Mouse (Mus musculus): ENCODE results near the gene Wdr20.
"Not testable (repeated sequence)": the region's sequence is repeated elsewhere in the genome, so short reads cannot be mapped to it uniquely, and the experiment has no call there.

Wdr20 gene

GRCm38 (mm10) chr12:110737170-110738157 is at the start of gene Wdr20:
Gene Wdr20, plus strand, starts transcription at chr12:110737944.
- DNase-seq (ENCODE audit: low read depth, low spot score): peak; percentile 97

DNA sequence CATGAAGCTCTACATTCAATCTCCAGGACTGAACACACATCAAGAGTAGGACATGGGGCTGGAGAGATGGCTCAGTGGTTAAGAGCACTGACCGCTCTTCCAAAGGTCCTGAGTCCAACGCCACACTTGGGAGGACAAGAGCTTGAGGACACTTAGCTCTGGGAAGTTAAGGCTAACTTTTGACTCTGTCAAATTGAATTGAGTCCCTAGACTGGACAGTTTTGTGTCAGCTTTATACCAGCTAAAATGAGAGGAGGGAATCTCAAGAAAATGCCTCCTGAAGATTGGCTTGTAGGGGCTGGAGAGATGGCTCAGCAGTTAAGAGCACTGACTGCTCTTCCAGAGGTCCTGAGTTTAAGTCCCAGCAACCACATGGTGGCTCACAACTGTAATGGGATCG is 48.8 kb upstream of the Wdr20 start:
- DNase-seq (ENCODE audit: low read depth, low spot score): not testable (repeated sequence)

- DNase-seq (ENCODE audit: low read depth, low spot score): no peak
Measured at GRCm38 (mm10) chr12:110689919-110690643, 47.7 kb upstream of the Wdr20 start.

DNA sequence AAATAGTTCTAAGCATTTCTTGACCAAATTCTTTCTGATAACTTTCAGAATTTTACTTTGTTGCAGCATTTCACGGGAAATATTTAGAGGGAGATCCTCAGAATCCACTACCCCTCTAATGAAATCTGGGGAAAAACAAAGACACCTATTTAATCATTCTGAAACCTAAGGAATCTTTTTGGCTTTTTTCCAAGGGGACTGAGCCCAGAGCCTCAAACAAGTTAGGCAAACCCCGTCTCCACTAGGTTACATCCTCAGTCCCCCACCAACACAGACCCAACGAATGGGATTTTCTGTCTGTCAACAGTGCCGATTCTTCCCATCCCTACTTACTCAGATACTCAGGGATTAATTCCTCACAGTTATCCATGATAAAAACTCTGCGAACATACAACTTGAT is 44.4 kb upstream of the Wdr20 start:
- not testable (repeated sequence) for DNase-seq (ENCODE audit: low read depth, low spot score)

GRCm38 (mm10) chr12:110695676-110696171 is 42.0 kb upstream of the Wdr20 start:
- DNase-seq (ENCODE audit: low read depth, low spot score): no peak

GRCm38 (mm10) chr12:110696173-110696974 is 41.4 kb upstream of the Wdr20 start:
- DNase-seq (ENCODE audit: low read depth, low spot score): peak; percentile 97

- no peak for DNase-seq (ENCODE audit: low read depth, low spot score)
Measured at GRCm38 (mm10) chr12:110696975-110697400, 40.8 kb upstream of the Wdr20 start.

DNA sequence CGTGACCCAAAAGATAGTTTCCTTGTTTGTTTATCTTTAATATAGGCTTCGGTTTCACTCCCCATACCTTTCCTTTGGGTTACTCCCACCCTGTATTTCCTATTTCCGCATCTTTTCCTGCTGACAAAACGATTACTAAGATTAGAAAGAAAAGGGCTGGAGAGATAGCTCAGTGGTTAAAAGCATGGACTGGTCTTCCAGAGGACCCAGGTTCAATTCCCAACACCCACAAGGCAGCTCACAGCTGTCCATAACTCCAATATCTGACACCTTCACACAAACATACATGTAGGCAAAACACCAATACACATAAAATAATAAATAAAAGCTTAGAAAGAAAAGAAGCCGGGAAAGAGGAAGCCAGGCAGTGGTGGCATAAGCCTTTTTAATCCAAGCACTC is 40.3 kb upstream of the Wdr20 start:
- no peak for DNase-seq (ENCODE audit: low read depth, low spot score)

DNA sequence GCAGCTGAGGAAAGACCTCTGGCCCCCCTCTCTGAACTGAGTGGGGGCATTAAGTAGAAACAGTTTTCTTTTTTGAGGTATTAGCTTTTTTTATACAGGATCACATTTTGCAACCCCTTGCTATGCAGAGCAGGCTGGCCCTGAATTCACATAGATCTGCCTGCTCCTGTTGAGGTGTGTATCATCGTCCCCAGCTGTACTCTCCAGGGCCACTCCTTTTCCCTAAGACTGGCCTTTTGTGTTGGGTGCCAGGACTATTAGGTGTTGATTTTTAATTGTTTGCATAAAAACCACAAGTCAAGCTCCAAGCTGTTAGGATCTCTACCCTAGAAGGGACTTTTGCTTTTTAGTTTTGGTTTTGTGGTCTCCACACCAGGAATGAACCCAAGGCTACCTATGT is 39.7 kb upstream of the Wdr20 start:
- DNase-seq (ENCODE audit: low read depth, low spot score): no peak

DNA sequence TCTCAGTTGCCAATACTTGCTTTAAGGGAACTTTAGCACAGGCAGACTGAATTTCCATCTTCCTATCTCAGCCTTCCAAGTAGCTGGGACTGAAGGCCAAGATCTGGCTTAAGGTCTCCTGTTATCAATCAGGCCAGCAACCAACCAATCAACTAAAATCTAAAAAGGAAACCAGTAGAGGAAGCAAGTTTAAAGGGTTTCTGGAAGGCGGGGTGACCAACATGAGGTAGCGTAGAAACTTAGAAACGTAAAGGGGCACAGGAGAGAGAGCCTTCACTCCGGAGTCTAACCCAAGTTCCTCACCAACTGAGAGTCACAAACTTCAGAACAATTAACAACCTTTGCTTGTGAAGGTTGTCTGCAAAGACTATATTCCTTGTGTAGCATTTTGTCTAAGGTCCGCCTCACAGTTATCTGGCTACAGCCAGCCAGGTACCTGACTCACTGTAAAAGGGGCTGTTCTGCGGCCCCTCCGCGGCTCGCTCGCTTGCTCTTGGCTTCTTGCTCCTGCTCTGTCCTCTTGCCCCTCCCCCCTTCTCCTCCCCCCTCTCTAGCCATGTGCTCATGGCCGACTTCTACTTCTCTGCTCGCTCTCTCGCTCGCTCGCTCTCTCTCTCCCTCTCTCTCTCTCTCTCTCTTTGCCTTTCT is 39.1 kb upstream of the Wdr20 start:
- no peak for DNase-seq (ENCODE audit: low read depth, low spot score)

- no peak for DNase-seq (ENCODE audit: low read depth, low spot score)
Measured at GRCm38 (mm10) chr12:110699171-110699547, 38.6 kb upstream of the Wdr20 start.

DNA sequence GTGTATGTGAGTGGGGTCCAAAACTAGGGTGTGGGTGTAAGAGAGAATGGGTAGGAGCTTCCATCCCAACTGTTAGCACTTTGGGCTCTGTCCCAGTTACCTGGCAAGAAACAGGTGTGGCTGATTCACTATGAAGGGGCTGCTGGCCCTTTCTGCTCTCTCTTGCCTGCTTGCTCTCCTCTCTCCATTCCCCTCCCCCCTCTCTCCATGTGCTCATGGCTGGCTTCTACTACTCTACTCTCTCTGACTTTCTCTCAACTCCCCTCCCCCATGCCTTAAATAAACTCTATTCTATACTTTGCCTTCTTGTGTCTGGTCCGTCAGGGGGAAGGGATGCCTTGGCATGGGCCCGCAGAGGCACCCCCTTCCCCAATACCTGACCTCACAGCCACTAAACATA is 37.0 kb upstream of the Wdr20 start:
- DNase-seq (ENCODE audit: low read depth, low spot score): no peak

DNA sequence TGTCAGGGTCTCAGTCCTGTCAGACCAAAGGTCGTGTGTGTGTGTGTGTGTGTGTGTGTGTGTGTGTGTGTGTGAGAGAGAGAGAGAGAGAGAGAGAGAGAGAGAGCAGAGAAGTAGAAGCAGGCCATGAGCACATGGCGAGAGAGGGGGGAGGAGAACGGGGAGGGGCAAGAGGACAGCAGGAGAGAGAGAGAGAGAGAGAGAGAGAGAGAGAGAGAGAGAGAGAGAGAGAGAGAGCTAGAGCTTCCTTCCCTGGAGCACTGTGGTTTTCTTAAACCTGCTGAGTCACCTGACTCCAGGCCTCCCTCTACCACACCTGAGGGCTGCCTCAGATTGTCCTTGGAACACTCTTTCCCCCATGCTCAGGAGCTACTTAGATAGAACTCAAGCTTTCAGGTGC is 36.4 kb upstream of the Wdr20 start:
- DNase-seq (ENCODE audit: low read depth, low spot score): not testable (repeated sequence)

DNA sequence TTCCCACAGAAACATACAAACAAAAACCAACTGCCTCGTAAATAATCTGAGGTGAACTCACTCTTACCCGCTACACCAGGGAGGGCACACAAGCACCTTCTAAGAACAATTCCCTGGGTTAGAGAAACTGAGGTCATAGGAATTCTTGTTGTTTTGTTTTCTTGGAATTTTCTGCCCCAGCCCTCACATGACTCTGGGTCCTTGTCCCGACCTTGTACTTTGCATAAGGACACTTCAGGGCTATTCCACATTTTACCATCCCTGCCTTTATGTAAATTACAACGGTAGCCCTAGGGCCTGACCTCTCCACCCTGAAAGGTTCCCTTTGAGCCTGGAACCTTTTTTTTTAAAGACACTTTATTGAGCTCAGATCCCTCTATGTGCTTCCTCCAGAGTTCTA is 35.2 kb upstream of the Wdr20 start, which contains the start of gene Hsp90aa1:
Gene Hsp90aa1, minus strand, starts transcription at position 173 of the 400 bp plus-strand sequence.
- no peak for DNase-seq (ENCODE audit: low read depth, low spot score)

- DNase-seq (ENCODE audit: low read depth, low spot score): peak; percentile 78
Measured at GRCm38 (mm10) chr12:110703008-110703471, 34.7 kb upstream of the Wdr20 start.

DNA sequence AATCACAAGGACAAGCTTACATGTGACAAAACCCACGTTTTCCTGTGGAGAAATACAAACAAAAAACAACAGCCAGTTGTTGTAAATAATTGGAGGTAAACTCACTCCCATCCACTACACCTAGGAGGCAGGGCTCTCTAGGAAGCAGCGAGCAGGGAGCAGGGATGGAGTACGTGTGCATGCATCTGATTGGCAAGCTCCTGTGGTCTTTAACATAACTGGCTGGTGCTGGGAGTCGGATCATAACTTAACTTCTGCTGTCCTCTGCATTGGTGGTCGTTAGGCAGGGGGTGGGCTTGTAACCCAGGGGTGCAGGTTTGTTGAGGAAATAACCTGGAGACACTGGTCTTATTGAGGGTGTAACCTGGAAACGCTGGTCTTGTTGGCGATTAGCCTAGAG is 34.1 kb upstream of the Wdr20 start:
- no peak for DNase-seq (ENCODE audit: low read depth, low spot score)

- not testable (repeated sequence) for DNase-seq (ENCODE audit: low read depth, low spot score)
Measured at GRCm38 (mm10) chr12:110705419-110705818, 32.3 kb upstream of the Wdr20 start.

- DNase-seq (ENCODE audit: low read depth, low spot score): peak; percentile 67
Measured at GRCm38 (mm10) chr12:110706337-110707231, 31.2 kb upstream of the Wdr20 start.

DNA sequence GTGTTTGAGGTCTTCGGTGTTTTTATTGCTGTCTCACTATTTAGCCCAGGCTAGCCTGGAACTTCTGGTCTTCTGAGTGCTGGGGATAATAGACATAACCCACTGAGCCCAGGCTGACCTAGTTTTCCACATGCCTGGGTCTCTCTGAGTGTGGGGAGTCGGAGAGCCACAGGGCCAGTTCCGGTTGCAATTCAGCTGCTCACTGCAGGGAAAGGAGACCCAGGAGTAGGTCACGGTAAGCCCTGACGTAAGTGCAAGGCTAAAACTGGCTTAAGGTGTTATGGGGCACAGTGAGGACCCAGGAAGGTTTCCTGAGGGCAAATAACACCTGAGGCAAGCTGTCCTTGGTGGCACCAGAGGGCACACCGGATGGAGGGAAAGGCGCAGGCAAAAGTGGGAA is 30.3 kb upstream of the Wdr20 start:
- peak; percentile 85 for DNase-seq (ENCODE audit: low read depth, low spot score)

GRCm38 (mm10) chr12:110711270-110711669 is 26.5 kb upstream of the Wdr20 start:
- DNase-seq (ENCODE audit: low read depth, low spot score): no peak
